Mouse (Mus musculus) spleen, postnatal 36 days (tissue): ENCODE results near the gene Mrm3.

Experiments used
- DNase-seq, 2 experiments: peaks; one replicate each; pipeline ENCODE4 v3.0.0; 2022; ENCODE audit warnings: low spot score in 2 of 2, mixed read lengths in 1 of 2

Gene Mrm3

DNA sequence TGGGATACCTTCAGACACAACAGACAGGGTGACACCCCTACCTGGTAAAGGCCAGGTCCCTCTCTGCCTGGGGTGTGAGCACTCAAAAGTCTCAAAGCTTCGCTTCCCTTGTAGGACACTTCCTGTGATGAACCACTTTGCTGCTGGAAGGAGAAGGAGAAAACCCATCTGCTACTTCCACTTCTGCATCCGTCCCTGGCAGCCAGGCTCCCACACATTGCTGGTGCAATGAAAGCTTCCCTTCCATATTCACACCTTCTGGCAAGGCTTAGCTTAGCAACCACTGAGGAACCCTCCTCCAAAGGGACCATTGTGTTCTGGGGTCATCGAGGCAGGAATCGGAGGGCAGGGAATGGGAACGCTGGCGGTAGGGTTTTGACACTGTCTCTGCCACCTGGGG is 45.1 kb downstream of the Mrm3 start:
- DNase-seq, result no peak

DNA sequence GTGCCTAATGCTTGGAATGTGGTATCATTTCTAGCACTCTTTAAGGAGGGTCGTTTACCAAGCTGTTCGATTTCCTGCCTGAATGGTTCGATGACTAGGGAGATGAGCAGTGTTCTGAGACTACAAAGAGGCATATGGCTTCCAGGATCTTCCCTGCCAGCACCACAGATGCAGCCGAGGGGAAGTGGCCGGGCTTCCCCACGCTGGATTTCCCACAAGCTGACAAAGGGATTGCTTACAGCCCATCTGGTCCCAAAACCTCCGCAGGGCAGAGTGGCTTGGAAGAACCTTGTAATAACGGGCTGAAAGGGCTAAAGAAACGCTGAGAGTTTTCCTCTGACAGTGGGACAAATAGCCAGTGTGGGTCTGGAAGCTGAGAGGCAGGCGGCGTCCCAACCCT is 46.9 kb downstream of the Mrm3 start:
- DNase-seq, result no peak

DNA sequence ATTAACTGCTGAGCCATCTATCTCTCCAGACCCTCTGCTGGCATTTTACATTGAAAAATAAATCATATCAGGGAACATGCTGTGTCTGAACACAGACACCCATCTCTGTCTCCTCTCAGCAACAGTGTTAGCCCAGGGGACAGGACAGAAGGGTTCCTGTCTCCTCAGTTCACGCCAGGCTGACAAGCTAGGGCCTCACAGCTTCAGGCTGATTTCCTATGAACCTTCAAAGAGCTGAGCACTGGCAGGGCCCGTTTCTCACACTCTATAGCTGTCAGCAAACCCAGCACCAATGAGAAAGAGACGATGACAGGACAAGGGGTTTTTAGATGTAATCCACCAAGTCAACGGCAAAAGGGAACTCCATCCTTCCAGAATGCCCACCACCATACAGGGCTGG is 48.4 kb downstream of the Mrm3 start:
- no peak for DNase-seq

DNA sequence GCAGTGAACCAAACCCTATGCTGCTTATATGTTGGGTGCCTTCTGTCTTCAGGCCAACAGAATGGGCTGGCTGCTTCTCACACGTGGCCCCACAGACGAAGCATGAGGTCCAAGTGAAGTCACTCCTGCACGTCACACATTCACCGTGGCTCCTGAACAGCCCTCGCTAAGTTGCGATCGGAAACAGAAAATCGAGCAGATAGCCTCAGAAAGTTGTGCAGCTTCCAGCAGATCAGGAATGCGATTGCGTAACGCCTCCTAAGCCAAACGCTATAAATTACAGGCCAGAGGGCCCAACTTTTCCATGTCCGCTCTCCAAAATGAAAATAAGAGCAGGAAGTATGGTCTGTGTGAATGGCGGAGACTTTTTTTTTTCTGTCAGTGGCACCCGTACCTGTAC is 48.9 kb downstream of the Mrm3 start:
- no peak for DNase-seq

DNA sequence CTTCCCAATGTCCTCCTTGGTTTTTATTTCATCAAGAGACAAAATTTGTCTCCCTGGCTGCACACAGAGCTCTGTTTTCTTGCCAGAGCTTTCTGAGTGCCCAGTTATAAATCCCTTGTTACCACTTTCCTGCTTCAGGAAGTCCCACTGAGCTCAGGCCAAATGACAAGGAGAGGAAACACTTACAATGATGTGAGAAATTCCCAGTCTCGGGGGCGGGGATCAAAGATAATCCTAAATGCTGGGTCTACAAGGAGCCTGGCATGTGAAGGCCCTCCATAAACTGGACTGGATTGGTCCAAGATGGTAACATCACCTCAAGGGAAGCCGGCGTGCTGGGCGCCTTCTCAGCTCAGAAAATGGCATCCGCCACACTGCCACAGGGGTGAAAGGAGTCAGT is 49.3 kb downstream of the Mrm3 start:
- DNase-seq, result no peak

DNA sequence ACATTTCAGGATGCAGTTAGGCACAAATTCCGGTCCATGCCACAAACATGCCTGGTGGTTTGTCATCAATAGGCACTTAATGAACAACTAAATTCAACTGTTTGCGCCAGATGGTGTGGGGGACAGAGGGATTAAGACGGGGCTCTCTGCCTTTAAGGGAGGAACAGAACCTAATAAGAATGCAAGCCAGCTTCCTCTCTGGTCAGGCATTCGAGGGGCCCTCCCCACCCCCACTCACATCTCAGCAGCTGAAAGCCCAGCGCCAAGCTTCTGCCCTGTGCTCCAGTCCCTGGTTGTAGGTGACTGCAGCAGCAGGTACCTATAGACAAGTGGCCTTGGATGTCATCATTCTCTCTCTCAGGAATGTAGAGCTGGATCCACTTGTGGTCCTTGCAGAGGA is 50.6 kb downstream of the Mrm3 start:
- DNase-seq, result no peak

DNA sequence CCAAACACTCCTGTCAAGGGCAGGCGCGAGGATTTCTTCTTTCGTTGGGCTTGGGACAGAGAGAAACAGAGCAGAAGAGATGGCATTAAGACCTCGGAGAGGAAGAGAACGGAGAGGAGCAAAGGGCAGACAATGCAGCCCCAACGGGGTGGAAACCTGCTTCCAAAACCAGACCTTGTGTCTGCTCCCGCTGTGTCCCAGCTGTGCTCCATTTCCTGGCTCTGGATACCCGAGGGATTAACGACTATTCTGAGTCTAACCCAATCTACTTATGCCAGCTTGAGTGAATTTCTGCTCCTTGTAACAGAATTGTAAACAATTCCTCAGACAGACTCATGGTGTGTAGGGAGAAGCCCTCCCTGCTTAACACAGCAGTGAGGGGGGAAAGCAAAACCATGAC is 51.3 kb downstream of the Mrm3 start:
- DNase-seq, result no peak

DNA sequence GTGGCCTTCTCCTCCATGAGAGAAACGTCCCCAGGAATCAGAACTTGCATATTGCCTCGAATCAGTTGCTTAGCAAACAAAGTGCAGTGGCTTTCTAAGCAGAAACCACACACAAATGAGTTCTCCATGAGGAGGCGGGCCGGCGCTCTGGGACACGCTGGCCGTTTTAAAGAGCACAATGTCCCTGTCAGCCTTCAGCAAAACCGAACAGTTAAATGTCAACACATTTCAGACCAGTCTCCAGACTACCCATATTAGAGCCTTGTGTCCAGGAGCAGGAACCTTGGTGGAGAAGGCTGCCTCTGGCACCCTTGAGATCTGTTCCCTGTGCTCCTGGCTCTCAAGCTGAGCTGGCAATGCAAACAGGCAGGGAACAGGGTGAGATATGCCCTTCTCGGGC is 53.7 kb downstream of the Mrm3 start:
- no peak for DNase-seq

DNA sequence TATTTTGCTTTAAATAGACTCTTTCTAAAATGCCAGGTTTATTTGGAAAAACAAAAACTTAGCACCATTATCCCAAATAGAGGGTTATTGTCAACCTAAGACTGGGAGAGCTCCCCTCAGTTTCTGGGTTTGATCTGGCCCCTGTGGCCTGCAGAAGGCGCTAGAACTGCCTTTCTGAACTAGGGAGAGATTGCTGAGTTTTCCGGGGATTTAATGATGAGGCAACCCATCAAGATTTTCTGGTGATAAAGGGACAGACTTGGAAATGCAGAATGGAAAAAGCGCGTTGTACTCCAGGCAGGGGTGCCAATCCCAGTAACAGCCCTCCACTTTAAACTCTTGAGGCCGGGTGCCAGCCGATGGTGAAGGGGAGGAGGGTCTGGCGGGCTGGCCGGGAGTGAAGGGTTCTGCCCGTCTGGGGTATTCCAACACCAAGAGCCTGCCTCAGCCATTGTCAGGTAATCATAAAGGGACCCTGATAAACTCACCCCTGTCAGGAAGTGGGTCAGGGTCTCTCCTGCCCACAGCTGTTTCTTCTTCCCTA is 55.0 kb downstream of the Mrm3 start:
- DNase-seq, result no peak
